Mouse (Mus musculus) layer of hippocampus, postnatal 36 days (tissue): ENCODE measurements around the gene Col24a1. TPM values are rescaled to one million over a fixed set of nuclear protein-coding genes. Genes with fewer than 3 reads are reported as not detected.

Source experiments
- DNase-seq, 2 experiments: peaks; one replicate each; pipeline ENCODE4 v3.0.0; 2022
- total RNA-seq, 2 experiments: library from RNA; stranded (reverse); gene quantifications; 2 replicates each; pipeline ENCODE4 v1.2.3; 2021

Gene Col24a1
- total RNA-seq, 2 experiments from 2014 or later, result 0.05 to 0.13 TPM

- DNase-seq, result no peak
Measured at GRCm38 (mm10) chr3:145463731-145464130, 171.5 kb downstream of the Col24a1 start.

GRCm38 (mm10) chr3:145471094-145471493 lies 178.8 kb downstream of the Col24a1 start:
- no peak for DNase-seq

- DNase-seq, result no peak
Measured at GRCm38 (mm10) chr3:145474163-145474562, 181.9 kb downstream of the Col24a1 start.

GRCm38 (mm10) chr3:145476634-145477033 lies 184.4 kb downstream of the Col24a1 start:
- DNase-seq, result no peak

- DNase-seq, result no peak
Measured at GRCm38 (mm10) chr3:145477074-145477473, 184.8 kb downstream of the Col24a1 start.

- no peak for DNase-seq
Measured at GRCm38 (mm10) chr3:145478446-145478845, 186.2 kb downstream of the Col24a1 start.

GRCm38 (mm10) chr3:145490279-145490678 lies 198.0 kb downstream of the Col24a1 start:
- no peak for DNase-seq

- DNase-seq, result no peak
Measured at GRCm38 (mm10) chr3:145491326-145491725, 199.1 kb downstream of the Col24a1 start.

- DNase-seq, result no peak
Measured at GRCm38 (mm10) chr3:145498127-145498526, 205.9 kb downstream of the Col24a1 start.

- DNase-seq, result no peak
Measured at GRCm38 (mm10) chr3:145498893-145499292, 206.6 kb downstream of the Col24a1 start.

- no peak for DNase-seq
Measured at GRCm38 (mm10) chr3:145504830-145505229, 212.6 kb downstream of the Col24a1 start.

- no peak for DNase-seq
Measured at GRCm38 (mm10) chr3:145508550-145508949, 216.3 kb downstream of the Col24a1 start.

GRCm38 (mm10) chr3:145514197-145514596 lies 221.9 kb downstream of the Col24a1 start:
- no peak for DNase-seq

- DNase-seq, result no peak
Measured at GRCm38 (mm10) chr3:145521528-145522080, 229.3 kb downstream of the Col24a1 start.

GRCm38 (mm10) chr3:145522311-145522710 lies 230.0 kb downstream of the Col24a1 start:
- no peak for DNase-seq

- no peak for DNase-seq
Measured at GRCm38 (mm10) chr3:145525266-145525665, 233.0 kb downstream of the Col24a1 start.

GRCm38 (mm10) chr3:145537870-145538269 lies 245.6 kb downstream of the Col24a1 start:
- DNase-seq, result no peak

- DNase-seq, result no peak
Measured at GRCm38 (mm10) chr3:145548441-145549415, 256.5 kb downstream of the Col24a1 start.

GRCm38 (mm10) chr3:145550216-145550615 lies 257.9 kb downstream of the Col24a1 start:
- DNase-seq, result no peak

- DNase-seq, result no peak
Measured at GRCm38 (mm10) chr3:145554388-145554787, 262.1 kb downstream of the Col24a1 start.

GRCm38 (mm10) chr3:145556206-145556605 lies 263.9 kb downstream of the Col24a1 start:
- no peak for DNase-seq

GRCm38 (mm10) chr3:145559675-145560074 lies 267.4 kb downstream of the Col24a1 start:
- DNase-seq, result no peak

GRCm38 (mm10) chr3:145560117-145560516 lies 267.8 kb downstream of the Col24a1 start:
- no peak for DNase-seq

GRCm38 (mm10) chr3:145574468-145574867 lies 282.2 kb downstream of the Col24a1 start:
- DNase-seq, result no peak
